Mouse (Mus musculus) small intestine, adult 2 months (tissue): ENCODE measurements around the gene Pfas. TPM values are rescaled to one million over a fixed set of nuclear protein-coding genes. Genes with fewer than 3 reads are reported as not detected.

Source experiments
- H3K27ac ChIP-seq: fragments of 200-500 bp; 2 replicates; pipeline ENCODE4 v1.5.1; 2012; ENCODE audit warnings: low read depth, low read length, control low read depth, inconsistent platforms; ENCODE audit not compliant: insufficient read depth
- H3K27me3 ChIP-seq: fragments of 200-500 bp; 2 replicates; pipeline ENCODE4 v1.6.1; 2012; ENCODE audit warnings: mild to moderate bottlenecking, moderate library complexity, low read length, inconsistent platforms; ENCODE audit not compliant: control insufficient read depth, insufficient read depth
- H3K36me3 ChIP-seq: fragments of 200-500 bp; 2 replicates; pipeline ENCODE4 v1.6.1; 2012; ENCODE audit warnings: mild to moderate bottlenecking, low read length, control low read depth, inconsistent platforms; ENCODE audit not compliant: control insufficient read depth, insufficient read depth
- H3K4me1 ChIP-seq: fragments of 200-500 bp; 2 replicates; pipeline ENCODE4 v1.6.1; 2012; ENCODE audit warnings: low read length, inconsistent platforms, mixed read lengths; ENCODE audit not compliant: control insufficient read depth, insufficient read depth, insufficient read length
- H3K4me3 ChIP-seq: fragments of 200-500 bp; 2 replicates; pipeline ENCODE4 v1.5.1; 2012; ENCODE audit warnings: low read depth, mild to moderate bottlenecking, control low read depth, inconsistent platforms, low read length, moderate library complexity
- CTCF ChIP-seq: fragments of 200-500 bp; IDR thresholded peaks from 2 replicates; pipeline ENCODE4 v1.5.1; 2012; ENCODE audit warnings: low read depth, mild to moderate bottlenecking, control low read depth, inconsistent platforms, low read length, moderate library complexity, mixed read lengths; ENCODE audit not compliant: insufficient replicate concordance, insufficient read length; ENCODE audit errors: extremely low read depth
- POLR2A ChIP-seq: fragments of 200-500 bp; IDR thresholded peaks from 2 replicates; pipeline ENCODE4 v1.6.1; 2012; ENCODE audit warnings: low read depth, mild to moderate bottlenecking, control low read depth, inconsistent platforms, low read length, moderate library complexity
- WGBS: fragments of 180-500 bp; shearing (Covaris S2); methylation state at CpG from one replicate; pipeline ENCODE4 v1.1.7; 2018; 5-methylcytosine and 5-hydroxymethylcytosine counted together
- polyA plus RNA-seq: library from polyadenylated mRNA; depleted of rRNA; stranded (reverse); fragments of >200 nt; gene quantifications from 2 replicates; pipeline ENCODE4 v1.2.3, GENCODE M21; 2012

Gene Pfas
- polyA plus RNA-seq, 1 experiment = 6.0 TPM

DNA sequence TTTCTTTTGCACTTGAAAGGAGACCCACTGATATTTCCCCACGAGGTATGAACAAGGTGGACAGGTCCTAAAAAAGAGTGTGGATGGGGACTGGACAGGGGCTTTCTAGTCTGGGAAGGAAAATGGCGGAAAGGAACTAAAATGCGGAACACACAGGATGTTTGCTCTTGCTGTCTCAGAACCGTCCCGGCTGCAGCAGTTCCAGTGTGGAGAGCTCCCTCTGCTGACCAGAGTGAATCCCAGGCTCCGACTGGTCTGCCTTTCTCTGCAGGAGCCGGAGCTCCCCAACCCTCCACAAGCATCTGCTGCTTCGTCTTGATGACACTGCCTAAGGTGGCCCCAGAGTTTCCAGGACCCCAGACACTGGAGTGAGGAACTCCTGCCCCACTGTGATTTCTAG is 27.6 kb upstream of the Pfas start:
- Histone ChIP-seq H3K27me3 (no peaks in the 10 kb centered on the region), H3K4me1 (peaks cover 9% of the 10 kb centered on the region; the same call in 1 of the 2 replicates), H3K4me3 (peak overlapping the region; percentile 41), H3K27ac (peak overlapping the region; percentile 14; the same call in 1 of the 2 replicates), H3K36me3 (peaks cover 12% of the 10 kb centered on the region; the same call in 1 of the 2 replicates)
- WGBS = 3% methylated on average over 8 of the region's 8 CpGs
- TF ChIP-seq POLR2A (no peak), CTCF (peak; percentile 84)

DNA sequence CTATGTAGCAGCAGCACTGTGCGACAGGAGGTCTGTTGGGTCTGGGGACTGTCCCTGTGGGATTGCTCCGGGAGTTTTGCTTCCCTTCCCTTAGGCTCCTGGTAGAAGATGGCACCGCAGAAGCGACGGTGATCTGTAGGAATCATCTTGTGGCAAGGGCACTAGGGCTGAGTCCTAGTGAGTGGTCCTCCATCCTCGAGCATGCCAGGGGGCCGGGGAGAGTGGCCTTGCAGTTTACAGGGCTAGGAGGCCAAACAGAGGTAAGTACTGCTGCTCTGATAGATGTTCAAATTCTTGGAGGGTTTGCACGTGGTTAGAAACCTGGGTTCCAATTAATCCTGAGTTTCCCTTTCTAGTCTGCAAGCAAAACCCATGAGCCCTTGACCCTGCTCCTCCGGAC is 27.2 kb upstream of the Pfas start:
- TF ChIP-seq CTCF (no peak), POLR2A (no peak)
- Histone ChIP-seq H3K4me1 (peaks cover 9% of the 10 kb centered on the region; the same call in 1 of the 2 replicates), H3K4me3 (0 out of 2 replicates have a peak overlapping the region, but pooled peaks have one; percentile 3), H3K27ac (peak overlapping the region; percentile 14; the same call in 1 of the 2 replicates), H3K27me3 (no peaks in the 10 kb centered on the region), H3K36me3 (peaks cover 16% of the 10 kb centered on the region; the same call in 1 of the 2 replicates)
- WGBS = 85% methylated on average over 9 of the region's 9 CpGs

DNA sequence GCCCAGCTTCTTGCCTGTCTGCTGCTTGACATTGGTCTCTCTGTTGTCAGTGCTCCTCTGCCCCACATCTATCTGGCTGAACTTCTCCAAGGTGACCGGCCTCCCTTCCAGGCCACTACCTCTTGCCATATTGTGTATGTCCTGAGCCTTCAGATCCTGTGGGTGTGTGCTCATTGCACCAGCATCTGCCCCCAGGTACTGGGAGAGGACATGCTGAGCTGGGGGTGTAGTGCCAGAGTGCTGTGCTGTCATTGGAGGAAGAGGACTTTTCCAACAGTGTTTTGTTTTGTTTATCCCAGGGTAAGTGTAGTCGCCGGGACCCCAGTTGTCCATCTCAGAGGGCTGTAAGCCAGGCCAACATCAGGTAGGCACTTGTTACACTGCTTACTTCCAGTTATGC is 26.3 kb upstream of the Pfas start:
- TF ChIP-seq POLR2A (no peak), CTCF (no peak)
- peaks cover 9% of the 10 kb centered on the region; the same call in 1 of the 2 replicates for H3K4me1 ChIP-seq
- peaks cover 18% of the 10 kb centered on the region; the same call in 1 of the 2 replicates for H3K36me3 ChIP-seq
- WGBS = 95% methylated on average over 3 of the region's 3 CpGs
- H3K27me3 ChIP-seq = no peaks in the 10 kb centered on the region
- no peak overlapping the region for H3K27ac ChIP-seq
- H3K4me3 ChIP-seq = no peak overlapping the region

- Histone ChIP-seq H3K4me1 (peaks cover 9% of the 10 kb centered on the region; the same call in 1 of the 2 replicates), H3K27ac (no peak overlapping the region), H3K36me3 (peaks cover 21% of the 10 kb centered on the region; the same call in 1 of the 2 replicates), H3K27me3 (no peaks in the 10 kb centered on the region), H3K4me3 (no peak overlapping the region)
- TF ChIP-seq CTCF (no peak), POLR2A (no peak)
- WGBS = 73% methylated on average over 9 of the region's 9 CpGs
These were observed 25.3 kb upstream of the Pfas start for GRCm38 (mm10) chr11:69033552-69033951.

GRCm38 (mm10) chr11:69028805-69029204 is 20.5 kb upstream of the Pfas start:
- no peak overlapping the region for H3K4me3 ChIP-seq
- no peak overlapping the region for H3K27ac ChIP-seq
- 76% methylated on average over 2 of the region's 2 CpGs for WGBS
- no peaks in the 10 kb centered on the region for H3K27me3 ChIP-seq
- no peaks in the 10 kb centered on the region for H3K4me1 ChIP-seq
- peaks cover 44% of the 10 kb centered on the region for H3K36me3 ChIP-seq
- TF ChIP-seq POLR2A = no peak

- H3K4me3 ChIP-seq = no peak overlapping the region
- no peak for TF ChIP-seq POLR2A
- no peak for TF ChIP-seq CTCF
- H3K27me3 ChIP-seq = no peaks in the 10 kb centered on the region
- no peak overlapping the region for H3K27ac ChIP-seq
- WGBS = 89% methylated on average over 3 of the region's 3 CpGs
- H3K4me1 ChIP-seq = no peaks in the 10 kb centered on the region
- H3K36me3 ChIP-seq = peaks cover 55% of the 10 kb centered on the region
These were observed 18.3 kb upstream of the Pfas start for GRCm38 (mm10) chr11:69026562-69026961.

GRCm38 (mm10) chr11:69020691-69021090 is 12.4 kb upstream of the Pfas start:
- H3K4me1 ChIP-seq = no peaks in the 10 kb centered on the region; the same call in 1 of the 2 replicates
- no peaks in the 10 kb centered on the region for H3K27me3 ChIP-seq
- H3K27ac ChIP-seq = no peak overlapping the region
- TF ChIP-seq POLR2A (no peak), CTCF (no peak)
- H3K36me3 ChIP-seq = peaks cover 25% of the 10 kb centered on the region
- H3K4me3 ChIP-seq = no peak overlapping the region
